ENCODE assay signal across 14 mouse cellular contexts in the genomic region with DNA sequence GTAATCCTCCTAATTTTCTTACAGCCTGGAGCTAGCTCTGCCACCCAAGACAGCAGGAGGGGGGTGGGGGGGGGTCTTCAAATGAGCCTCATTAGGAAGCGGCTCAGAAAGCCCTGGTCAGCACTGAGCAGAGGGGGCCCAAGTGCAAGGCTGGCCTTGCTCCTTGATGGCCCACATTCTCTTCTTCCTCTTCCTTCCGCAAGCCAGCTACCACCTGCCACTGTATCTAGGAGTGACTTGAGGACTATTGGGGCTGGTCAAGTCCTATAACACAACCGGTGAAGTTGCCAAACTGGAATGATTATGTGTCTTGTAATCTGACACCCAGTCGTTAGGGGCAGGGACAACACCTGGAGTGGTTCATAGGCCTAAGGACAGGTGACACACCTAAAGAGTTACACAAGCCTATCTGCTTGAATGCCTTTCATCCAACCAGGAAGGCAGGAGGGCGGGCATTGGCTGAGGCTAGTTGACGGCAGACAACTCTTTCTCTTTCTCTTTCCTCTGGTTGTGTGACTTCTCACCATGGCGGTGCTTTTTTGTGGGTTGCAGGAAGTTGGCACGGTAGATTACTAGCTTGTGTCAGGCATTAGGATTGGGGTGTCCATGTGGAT. TPM values are rescaled to one million over a fixed set of nuclear protein-coding genes. Genes with fewer than 3 reads are reported as not detected.
DNase-seq lines count a peak whose midpoint lies in the region; ATAC-seq and TF ChIP-seq lines count a peak whose summit lies in the region.
"Had no signal": no experiment of that assay in that cellular context is flagged by ENCODE, and none has a peak within 500 bp of the region (broad histone marks: within the 10 kb centered on the region; RNA-seq: fewer than 3 reads in every experiment).

A gene (minus strand): TSS at position 296 of the 614 bp plus-strand sequence.

- H3K27me3 ChIP-seq in midbrain, embryonic 11.5 days (ENCODE audit: control insufficient read depth, insufficient read depth, low read length) = no peaks in the 10 kb centered on the region
- no peaks in the 10 kb centered on the region for H3K27me3 ChIP-seq in midbrain, postnatal 0 days (ENCODE audit: insufficient read depth, low read length)
- no peaks in the 10 kb centered on the region for H3K27me3 ChIP-seq in embryonic facial prominence, embryonic 15.5 days
- H3K27me3 ChIP-seq in kidney, postnatal 0 days (ENCODE audit: insufficient read depth, low read length) = no peaks in the 10 kb centered on the region
- H3K27me3 ChIP-seq: midbrain, embryonic 12.5 days; neural tube, embryonic 13.5 days had no signal

- TF ChIP-seq CTCF in midbrain, postnatal 0 days (IDR thresholded peaks at IDR 0.05) = no peak
- TF ChIP-seq CTCF in kidney, postnatal 0 days (IDR thresholded peaks at IDR 0.05; ENCODE audit: low read depth) = no peak
- TF ChIP-seq CTCF in gastrocnemius, adult 2 months (IDR thresholded peaks at IDR 0.05) = no peak

- ATAC-seq in midbrain, embryonic 11.5 days (ENCODE audit: low FRiP score) = no peak
- no peak for ATAC-seq in midbrain, postnatal 0 days (ENCODE audit: low FRiP score)
- peak; percentile 40; the same call in 1 of the 2 replicates for ATAC-seq in embryonic facial prominence, embryonic 15.5 days (ENCODE audit: insufficient number of reproducible peaks, low FRiP score, low TSS enrichment, low read depth)
- no peak; the same call in 1 of the 2 replicates for ATAC-seq in kidney, postnatal 0 days (replicated peaks; ENCODE audit: low FRiP score, low read depth)
- no peak for ATAC-seq in megakaryocyte, adult 5-6 weeks (ENCODE audit: poor library complexity, severe bottlenecking)

- peak; percentile 54 for DNase-seq in midbrain, embryonic 11.5 days (ENCODE audit: low spot score, missing footprints)
- no peak for DNase-seq in midbrain, postnatal 0 days (ENCODE audit: low spot score)
- DNase-seq in kidney, postnatal 0 days (ENCODE audit: low spot score) = peak; percentile 12
- peak; percentile 49 to 73 for DNase-seq in lung, postnatal 4 days
- DNase-seq in gastrocnemius, adult 2 months = no peak
- no peak for DNase-seq in adrenal gland, adult 18-20 months (ENCODE audit: low spot score in 2 of 2)
- DNase-seq: cerebellum, postnatal 10 days; heart, adult 2 months; heart, postnatal 4 days had no signal

- no peaks in the 10 kb centered on the region for H3K9me3 ChIP-seq in midbrain, embryonic 11.5 days (ENCODE audit: control insufficient read depth, low read length)
- no peaks in the 10 kb centered on the region for H3K9me3 ChIP-seq in midbrain, postnatal 0 days (ENCODE audit: low read length)
- no peaks in the 10 kb centered on the region for H3K9me3 ChIP-seq in embryonic facial prominence, embryonic 15.5 days (replicated peaks)
- no peaks in the 10 kb centered on the region for H3K9me3 ChIP-seq in kidney, postnatal 0 days (replicated peaks; ENCODE audit: low read length)
- H3K9me3 ChIP-seq: midbrain, embryonic 12.5 days; neural tube, embryonic 13.5 days had no signal

- no peak within 1 kb of the TSS for H3K27ac ChIP-seq in midbrain, embryonic 11.5 days (ENCODE audit: low read depth, low read length)
- no peak within 1 kb of the TSS for H3K27ac ChIP-seq in midbrain, postnatal 0 days (ENCODE audit: low read depth, low read length)
- peak within 1 kb of the TSS; percentile 44; the same call in 1 of the 2 replicates for H3K27ac ChIP-seq in embryonic facial prominence, embryonic 15.5 days (replicated peaks)
- no peak within 1 kb of the TSS for H3K27ac ChIP-seq in kidney, postnatal 0 days
- no peak within 1 kb of the TSS for H3K27ac ChIP-seq in gastrocnemius, adult 2 months
- H3K27ac ChIP-seq: heart, adult 2 months; midbrain, embryonic 12.5 days; neural tube, embryonic 13.5 days had no signal

- H3K4me2 ChIP-seq in midbrain, embryonic 11.5 days = no peak within 1 kb of the TSS
- no peak within 1 kb of the TSS for H3K4me2 ChIP-seq in midbrain, postnatal 0 days (ENCODE audit: low read depth, low read length, poor library complexity, severe bottlenecking)
- no peak within 1 kb of the TSS for H3K4me2 ChIP-seq in embryonic facial prominence, embryonic 15.5 days (replicated peaks)
- H3K4me2 ChIP-seq in kidney, postnatal 0 days (ENCODE audit: low read length) = no peak within 1 kb of the TSS
- H3K4me2 ChIP-seq: midbrain, embryonic 12.5 days; neural tube, embryonic 13.5 days had no signal

- 79% methylated on average over 8 of the region's 8 CpGs for WGBS in midbrain, embryonic 11.5 days
- WGBS in midbrain, postnatal 0 days = 83% methylated on average over 8 of the region's 8 CpGs
- 60% methylated on average over 8 of the region's 8 CpGs for WGBS in embryonic facial prominence, embryonic 15.5 days
- WGBS in kidney, postnatal 0 days = 51% methylated on average over 8 of the region's 8 CpGs

- H3K4me3 ChIP-seq in midbrain, embryonic 11.5 days (ENCODE audit: low read depth, low read length) = no peak within 1 kb of the TSS
- no peak within 1 kb of the TSS for H3K4me3 ChIP-seq in midbrain, postnatal 0 days (ENCODE audit: low read depth, low read length)
- no peak within 1 kb of the TSS for H3K4me3 ChIP-seq in embryonic facial prominence, embryonic 15.5 days (replicated peaks)
- no peak within 1 kb of the TSS for H3K4me3 ChIP-seq in kidney, postnatal 0 days (replicated peaks; ENCODE audit: low read depth, low read length)
- H3K4me3 ChIP-seq in gastrocnemius, adult 2 months = no peak within 1 kb of the TSS
- H3K4me3 ChIP-seq: heart, adult 2 months; midbrain, embryonic 12.5 days; neural tube, embryonic 13.5 days had no signal

- no peak within 1 kb of the TSS for H3K9ac ChIP-seq in midbrain, embryonic 11.5 days (ENCODE audit: low read length)
- no peak within 1 kb of the TSS for H3K9ac ChIP-seq in midbrain, postnatal 0 days (replicated peaks; ENCODE audit: low read length, poor library complexity, severe bottlenecking)
- H3K9ac ChIP-seq in embryonic facial prominence, embryonic 15.5 days = no peak within 1 kb of the TSS
- no peak within 1 kb of the TSS for H3K9ac ChIP-seq in kidney, postnatal 0 days (ENCODE audit: low read depth, low read length)
- H3K9ac ChIP-seq: midbrain, embryonic 12.5 days; neural tube, embryonic 13.5 days had no signal

- intact Hi-C loops in gastrocnemius, adult 2 months (cut with DNase I) = no loop called here

- H3K4me1 ChIP-seq in midbrain, embryonic 11.5 days (ENCODE audit: control insufficient read depth, insufficient read depth, low read length) = no peaks in the 10 kb centered on the region
- no peaks in the 10 kb centered on the region for H3K4me1 ChIP-seq in midbrain, postnatal 0 days (ENCODE audit: insufficient read depth, low read length)
- no peaks in the 10 kb centered on the region for H3K4me1 ChIP-seq in embryonic facial prominence, embryonic 15.5 days
- no peaks in the 10 kb centered on the region for H3K4me1 ChIP-seq in kidney, postnatal 0 days (replicated peaks; ENCODE audit: insufficient read depth, low read length)
- H3K4me1 ChIP-seq: midbrain, embryonic 12.5 days; neural tube, embryonic 13.5 days had no signal

- no peaks in the 10 kb centered on the region for H3K36me3 ChIP-seq in midbrain, embryonic 11.5 days (ENCODE audit: control insufficient read depth, insufficient read depth, low read length)
- no peaks in the 10 kb centered on the region for H3K36me3 ChIP-seq in midbrain, postnatal 0 days (ENCODE audit: insufficient read depth, low read length)
- H3K36me3 ChIP-seq in embryonic facial prominence, embryonic 15.5 days = no peaks in the 10 kb centered on the region
- no peaks in the 10 kb centered on the region for H3K36me3 ChIP-seq in kidney, postnatal 0 days (ENCODE audit: insufficient read depth, low read length)
- H3K36me3 ChIP-seq: midbrain, embryonic 12.5 days; neural tube, embryonic 13.5 days had no signal

RNA-seq across cellular contexts. Expression of the gene that starts here (rescaled TPM):
- polyA plus RNA-seq in midbrain, embryonic 11.5 days (2014; fragmentation: Nextera tagmentation; extraction: Ambion mirVana) = not detected in 2 replicates
- 0.11 TPM in 1 of 2 replicates, not detected in the other for total RNA-seq in midbrain, postnatal 0 days (2014; rRNA removed)
- polyA plus RNA-seq in midbrain, postnatal 0 days (2015; fragmentation: Nextera tagmentation; extraction: Ambion mirVana) = not detected in 2 replicates
- polyA plus RNA-seq in embryonic facial prominence, embryonic 15.5 days (2015; fragmentation: Nextera tagmentation; extraction: Ambion mirVana) = 14.1 and 16.6 TPM in 2 replicates
- polyA plus RNA-seq in kidney, postnatal 0 days (2015; fragmentation: Nextera tagmentation; extraction: Ambion mirVana) = 0.36 and 0.46 TPM in 2 replicates
- not detected for total RNA-seq in gastrocnemius, adult 2 months (2021)
- total RNA-seq in adrenal gland, adult 18-20 months (2021) = not detected
- total RNA-seq in megakaryocyte, adult 5-6 weeks (2015) = 0.34 TPM in 1 of 2 replicates, not detected in the other
- total RNA-seq in megakaryocyte, adult 5-6 weeks (2017) = 0.07 TPM in 1 of 2 replicates, not detected in the other
- total RNA-seq: heart, adult 2 months; heart, postnatal 4 days had no signal
- polyA plus RNA-seq: forebrain, embryonic 11.5 days; midbrain, embryonic 12.5 days; neural tube, embryonic 13.5 days had no signal

Comparison
In these comparisons a context has a peak if more than half of its experiments do, and no peak if none do; other contexts are left out.
1. RNA of the gene that starts here (polyA plus RNA-seq): 14.1 to 16.6 TPM in embryonic facial prominence, embryonic 15.5 days; 0.36 to 0.46 TPM in kidney, postnatal 0 days, not detected in midbrain, postnatal 0 days and not detected in midbrain, embryonic 11.5 days; every median in the first group is over 10 times any median in the second.
2. Peak in DNase-seq in midbrain, embryonic 11.5 days; RNA of the gene not detected or under 1 TPM.
3. Peak in DNase-seq in kidney, postnatal 0 days; RNA of the gene not detected or under 1 TPM.
4. DNase-seq: peak in lung, postnatal 4 days (2 of 2); none in midbrain, postnatal 0 days (single experiment), gastrocnemius, adult 2 months (single experiment) and adrenal gland, adult 18-20 months (0 of 2).